Mouse (Mus musculus) limb, embryonic 14.5 days (tissue): ENCODE data around the gene Gid8. TPM values are rescaled to one million over a fixed set of nuclear protein-coding genes. Genes with fewer than 3 reads are reported as not detected.

Experiments used
- ATAC-seq: fragments of 200-750 bp; cut with Nextera tagmentation; 2 replicates; pipeline ENCODE4 v1.8.0; 2017; ENCODE audit warnings: low read depth, moderate number of reproducible peaks, moderate TSS enrichment; ENCODE audit not compliant: low FRiP score
- DNase-seq: peaks from one replicate; pipeline ENCODE4 v3.0.0-alpha.2; 2015; ENCODE audit warnings: low spot score
- H3K27ac ChIP-seq: fragments of 300-500 bp; sonication (generic); replicated peaks from 2 replicates; pipeline ENCODE4 v1.5.1; 2014; ENCODE audit warnings: low read depth, mild to moderate bottlenecking, low read length, moderate library complexity, mixed read lengths
- H3K27me3 ChIP-seq: fragments of 300-500 bp; sonication (generic); 2 replicates; pipeline ENCODE4 v1.6.1; 2014; ENCODE audit warnings: low read length, mixed read lengths; ENCODE audit not compliant: control insufficient read depth, insufficient read depth
- H3K36me3 ChIP-seq: fragments of 300-500 bp; sonication (generic); 2 replicates; pipeline ENCODE4 v1.6.1; 2014; ENCODE audit warnings: mild to moderate bottlenecking, low read length, moderate library complexity, mixed read lengths; ENCODE audit not compliant: control insufficient read depth, insufficient read depth
- H3K4me1 ChIP-seq: fragments of 300-500 bp; sonication (generic); 2 replicates; pipeline ENCODE4 v1.6.1; 2014; ENCODE audit warnings: antibody characterized with exemption, low read length, mixed read lengths; ENCODE audit not compliant: control insufficient read depth, insufficient read depth
- H3K4me2 ChIP-seq: fragments of 300-500 bp; sonication (generic); replicated peaks from 2 replicates; pipeline ENCODE4 v1.6.1; 2014; ENCODE audit warnings: low read depth, mild to moderate bottlenecking, low read length, moderate library complexity; ENCODE audit not compliant: severe bottlenecking
- H3K4me3 ChIP-seq: fragments of 300-500 bp; sonication (generic); replicated peaks from 2 replicates; pipeline ENCODE4 v1.5.1; 2014; ENCODE audit warnings: low read length
- H3K9ac ChIP-seq: fragments of 300-500 bp; sonication (generic); 2 replicates; pipeline ENCODE4 v1.6.1; 2014; ENCODE audit warnings: mild to moderate bottlenecking, low read depth, low read length, moderate library complexity; ENCODE audit not compliant: severe bottlenecking
- H3K9me3 ChIP-seq: fragments of 300-500 bp; sonication (generic); 2 replicates; pipeline ENCODE4 v1.6.1; 2016; ENCODE audit warnings: low read length; ENCODE audit not compliant: control insufficient read depth
- POLR2A ChIP-seq: fragments of 200-500 bp; IDR thresholded peaks from 2 replicates; pipeline ENCODE4 v1.8.0; 2012; ENCODE audit warnings: inconsistent platforms, mild to moderate bottlenecking, moderate library complexity, borderline replicate concordance; ENCODE audit not compliant: insufficient read depth, insufficient read length; ENCODE audit errors: extremely low read depth
- WGBS: fragments of 180-500 bp; shearing (Covaris S2); extraction: QIAGEN DNeasy Blood & Tissue Kit; methylation state at CpG from one replicate; pipeline ENCODE4 v1.1.7; 2014; 5-methylcytosine and 5-hydroxymethylcytosine counted together
- polyA plus RNA-seq, 2 experiments: library from polyadenylated mRNA; depleted of rRNA in 1 of 2; stranded (reverse) in 1 of 2; unstranded in 1 of 2; fragments of >200 nt; fragmentation: Nextera tagmentation in 1 of 2; extraction: Ambion mirVana in 1 of 2; gene quantifications; 2 replicates each; pipeline versions ENCODE4 v1.2.1 to v1.2.3; 2012 to 2014

The Gid8 gene
- polyA plus RNA-seq, 2 experiments, result 64.0 to 69.9 TPM

- no peak for TF ChIP-seq POLR2A
- no peaks in the 10 kb centered on the region for H3K27me3 ChIP-seq
- peaks cover 7% of the 10 kb centered on the region for H3K36me3 ChIP-seq
- no peak overlapping the region for H3K4me2 ChIP-seq
- 60% methylated on average over 4 of the region's 4 CpGs for WGBS
- DNase-seq (no peak), ATAC-seq (no peak)
- H3K4me1 ChIP-seq, result peaks cover 5% of the 10 kb centered on the region; the same call in 1 of the 2 replicates
- H3K9me3 ChIP-seq, result no peaks in the 10 kb centered on the region
- H3K27ac ChIP-seq, result no peak overlapping the region
- H3K9ac ChIP-seq, result no peak overlapping the region
- no peak overlapping the region for H3K4me3 ChIP-seq
Measured at GRCm38 (mm10) chr2:180727613-180728021, 17.7 kb downstream of the Gid8 start.

- TF ChIP-seq POLR2A, result no peak
- DNase-seq (no peak), ATAC-seq (no peak)
- WGBS, result 60% methylated on average over 3 of the region's 3 CpGs
- Histone ChIP-seq H3K36me3 (no peaks in the 10 kb centered on the region), H3K9me3 (no peaks in the 10 kb centered on the region), H3K4me3 (no peak overlapping the region), H3K9ac (no peak overlapping the region), H3K4me1 (no peaks in the 10 kb centered on the region), H3K27ac (no peak overlapping the region), H3K27me3 (no peaks in the 10 kb centered on the region), H3K4me2 (no peak overlapping the region)
Measured at GRCm38 (mm10) chr2:180731036-180731435, 21.1 kb downstream of the Gid8 start.

GRCm38 (mm10) chr2:180731984-180732383 is 22.1 kb downstream of the Gid8 start:
- Histone ChIP-seq H3K4me3 (no peak overlapping the region), H3K36me3 (no peaks in the 10 kb centered on the region), H3K9ac (no peak overlapping the region), H3K27me3 (no peaks in the 10 kb centered on the region), H3K9me3 (no peaks in the 10 kb centered on the region), H3K4me1 (no peaks in the 10 kb centered on the region), H3K4me2 (no peak overlapping the region), H3K27ac (no peak overlapping the region)
- WGBS, result 67% methylated on average over 6 of the region's 6 CpGs
- TF ChIP-seq POLR2A, result no peak
- no peak for ATAC-seq
- DNase-seq, result no peak

- no peak for TF ChIP-seq POLR2A
- no peaks in the 10 kb centered on the region for H3K27me3 ChIP-seq
- H3K9ac ChIP-seq, result no peak overlapping the region
- H3K4me2 ChIP-seq, result no peak overlapping the region
- ATAC-seq (no peak), DNase-seq (no peak)
- no peak overlapping the region for H3K27ac ChIP-seq
- no peaks in the 10 kb centered on the region for H3K9me3 ChIP-seq
- no peaks in the 10 kb centered on the region for H3K4me1 ChIP-seq
- H3K36me3 ChIP-seq, result no peaks in the 10 kb centered on the region
- H3K4me3 ChIP-seq, result no peak overlapping the region
- 86% methylated on average over 7 of the region's 7 CpGs for WGBS
Measured at GRCm38 (mm10) chr2:180735232-180735631, 25.3 kb downstream of the Gid8 start.

GRCm38 (mm10) chr2:180737984-180738383 is 28.1 kb downstream of the Gid8 start:
- Histone ChIP-seq H3K4me1 (no peaks in the 10 kb centered on the region), H3K9me3 (no peaks in the 10 kb centered on the region), H3K27me3 (no peaks in the 10 kb centered on the region), H3K4me3 (no peak overlapping the region), H3K4me2 (no peak overlapping the region), H3K36me3 (no peaks in the 10 kb centered on the region), H3K27ac (no peak overlapping the region), H3K9ac (no peak overlapping the region)
- ATAC-seq (no peak), DNase-seq (no peak)
- WGBS, result 69% methylated on average over 2 of the region's 2 CpGs
- no peak for TF ChIP-seq POLR2A

- Histone ChIP-seq H3K27ac (no peak overlapping the region), H3K4me3 (no peak overlapping the region), H3K4me2 (no peak overlapping the region), H3K9me3 (no peaks in the 10 kb centered on the region), H3K27me3 (no peaks in the 10 kb centered on the region), H3K4me1 (no peaks in the 10 kb centered on the region), H3K36me3 (no peaks in the 10 kb centered on the region), H3K9ac (no peak overlapping the region)
- ATAC-seq (no peak), DNase-seq (no peak)
- no peak for TF ChIP-seq POLR2A
- 25% methylated on average over 3 of the region's 3 CpGs for WGBS
Measured at GRCm38 (mm10) chr2:180740349-180740748, 30.4 kb downstream of the Gid8 start.
